Mouse (Mus musculus): ENCODE results near the gene Hoxa3. TPM values are rescaled to one million over a fixed set of nuclear protein-coding genes. Genes with fewer than 3 reads are reported as not detected.
A peak's percentile ranks its signal among the peaks of the same experiment; 100 is the strongest.

The Hoxa3 gene
- polyA plus RNA-seq, 1 experiment = not detected

DNA sequence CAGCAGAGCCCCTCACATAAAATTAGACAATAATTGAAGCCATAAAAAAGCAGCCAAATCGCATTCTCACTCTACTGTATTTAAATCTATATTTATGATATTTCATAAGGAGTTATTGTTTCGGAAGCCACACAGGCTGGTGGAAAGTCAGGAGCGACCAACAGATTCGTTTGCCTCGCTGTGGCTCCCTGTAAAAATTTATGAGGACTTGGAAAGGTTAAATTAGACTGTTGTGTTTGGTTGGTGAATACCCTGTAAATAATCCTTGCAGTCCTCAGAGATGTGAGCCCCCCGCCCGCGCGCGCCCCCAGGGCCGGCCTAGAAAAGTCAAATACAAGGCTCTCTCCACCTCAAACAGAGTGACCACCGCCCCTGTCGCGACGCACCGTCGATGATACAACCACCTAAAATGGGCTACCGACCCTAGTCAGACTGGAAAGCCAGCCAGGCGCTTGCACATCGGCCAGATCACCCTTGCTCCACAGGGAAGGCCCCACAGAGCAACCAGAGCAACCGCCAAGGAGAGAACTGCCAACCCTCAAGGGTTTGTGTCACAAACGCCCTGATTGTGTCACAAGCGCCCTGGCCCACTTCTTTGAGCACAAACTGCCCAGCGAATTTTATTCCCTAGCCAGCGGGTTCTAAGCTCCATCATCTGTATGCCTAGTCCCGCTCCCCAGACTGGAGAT is 13.6 kb upstream of the Hoxa3 start:
- H3K27ac ChIP-seq (ENCODE audit: insufficient read depth, low read length) = no peak overlapping the region
- TF ChIP-seq CTCF (IDR thresholded peaks at IDR 0.05; ENCODE audit: extremely low read depth, insufficient read depth, low read length) (no peak), POLR2A (IDR thresholded peaks at IDR 0.05; ENCODE audit: extremely low read depth, insufficient read depth, low read length) (no peak)
- no peak overlapping the region for H3K4me3 ChIP-seq (ENCODE audit: insufficient read depth, low read length)

DNA sequence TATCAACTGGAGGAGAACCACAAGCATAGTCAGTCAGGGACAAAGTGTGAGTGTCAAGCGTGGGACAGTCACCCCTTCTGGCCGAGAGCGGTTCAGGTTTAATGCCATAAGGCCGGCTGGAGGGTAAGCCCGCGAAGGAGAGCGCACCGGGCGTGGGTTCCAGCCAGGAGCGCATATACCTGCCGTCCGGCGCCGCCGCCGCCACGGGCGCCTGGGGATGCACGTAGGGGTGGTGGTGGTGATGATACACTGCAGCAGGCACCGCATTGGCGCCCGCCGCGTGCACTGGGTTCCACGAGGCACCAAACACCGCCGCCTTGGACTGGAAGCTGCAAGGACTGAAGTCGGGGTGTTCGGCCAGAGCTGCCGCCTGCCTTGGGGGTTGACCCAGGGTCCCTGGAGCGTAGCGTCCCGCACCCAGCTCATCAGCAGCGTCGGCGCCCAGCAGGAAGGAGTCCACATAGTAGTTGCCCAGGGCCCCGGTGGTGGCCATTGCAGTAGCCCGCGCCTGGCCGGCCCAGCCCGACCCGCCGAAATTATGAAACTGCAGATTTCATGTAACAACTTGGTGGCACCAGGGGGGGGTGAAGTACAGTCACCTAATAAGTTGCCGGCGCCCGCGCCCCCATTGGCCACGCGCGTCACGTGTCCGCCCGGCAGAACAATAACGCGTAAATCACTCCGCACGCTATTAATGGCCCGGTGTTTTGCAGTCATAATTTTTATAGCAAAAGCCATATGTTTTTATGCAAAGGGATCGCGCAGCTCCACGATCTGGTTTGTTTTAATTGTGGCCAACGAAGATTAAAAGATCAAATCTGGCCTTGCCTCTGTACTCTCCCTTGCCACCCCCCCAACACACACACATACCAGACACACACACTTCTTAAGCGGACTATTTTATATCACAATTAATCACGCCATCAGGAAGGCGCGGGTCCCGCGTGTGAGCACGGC is 12.8 kb upstream of the Hoxa3 start:
- Histone ChIP-seq H3K4me1 (ENCODE audit: control insufficient read depth, insufficient read depth, low read length) (no peaks in the 10 kb centered on the region), H3K27ac (ENCODE audit: insufficient read depth, low read length) (no peak overlapping the region), H3K4me3 (ENCODE audit: insufficient read depth, low read length) (no peak overlapping the region)
- TF ChIP-seq POLR2A (IDR thresholded peaks at IDR 0.05; ENCODE audit: extremely low read depth, insufficient read depth, low read length) (no peak), CTCF (IDR thresholded peaks at IDR 0.05; ENCODE audit: extremely low read depth, insufficient read depth, low read length) (no peak)

More for the DNA sequence above, 13.6 kb upstream of the Hoxa3 start:
- H3K4me1 ChIP-seq (ENCODE audit: control insufficient read depth, insufficient read depth, low read length) = no peaks in the 10 kb centered on the region

DNA sequence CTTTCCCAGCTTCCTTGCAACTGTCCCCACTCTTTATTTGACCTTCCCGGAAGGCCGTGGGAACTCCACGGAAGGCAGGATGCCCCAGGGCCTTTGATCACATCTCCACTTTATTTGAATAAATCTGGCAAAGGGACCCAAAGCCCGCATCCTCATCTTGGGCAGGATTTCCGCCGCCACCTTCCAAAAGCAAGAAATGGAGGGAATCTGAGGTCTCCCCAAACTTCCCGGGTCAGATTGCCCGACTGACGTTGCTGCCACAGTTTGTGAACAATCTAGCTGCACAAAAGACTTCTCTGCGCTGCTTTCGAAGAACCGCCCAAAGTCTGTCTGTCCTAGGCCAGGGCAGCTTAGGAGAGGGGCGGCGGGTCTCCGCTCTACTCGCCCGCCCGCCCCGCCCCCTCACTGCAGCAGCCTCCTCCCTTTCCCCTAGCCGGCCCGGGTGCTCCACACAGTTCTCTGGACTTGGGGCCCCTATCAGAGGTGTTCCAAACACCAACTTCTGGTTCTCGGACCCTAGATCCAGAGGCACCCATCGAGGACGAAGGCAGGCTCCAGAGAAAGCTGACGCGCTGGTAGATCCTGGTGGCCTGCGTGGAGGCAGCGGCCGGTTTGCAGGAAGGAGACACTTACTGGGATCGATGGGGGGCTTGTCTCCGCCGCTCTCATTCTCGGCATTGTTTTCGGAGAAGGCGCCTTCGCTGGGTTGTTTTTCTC is 11.9 kb upstream of the Hoxa3 start:
- no peak overlapping the region for H3K27ac ChIP-seq (ENCODE audit: insufficient read depth, low read length)
- no peaks in the 10 kb centered on the region for H3K4me1 ChIP-seq (ENCODE audit: control insufficient read depth, insufficient read depth, low read length)
- no peak overlapping the region for H3K4me3 ChIP-seq (ENCODE audit: insufficient read depth, low read length)
- TF ChIP-seq CTCF (IDR thresholded peaks at IDR 0.05; ENCODE audit: extremely low read depth, insufficient read depth, low read length) (no peak), POLR2A (IDR thresholded peaks at IDR 0.05; ENCODE audit: extremely low read depth, insufficient read depth, low read length) (no peak)

DNA sequence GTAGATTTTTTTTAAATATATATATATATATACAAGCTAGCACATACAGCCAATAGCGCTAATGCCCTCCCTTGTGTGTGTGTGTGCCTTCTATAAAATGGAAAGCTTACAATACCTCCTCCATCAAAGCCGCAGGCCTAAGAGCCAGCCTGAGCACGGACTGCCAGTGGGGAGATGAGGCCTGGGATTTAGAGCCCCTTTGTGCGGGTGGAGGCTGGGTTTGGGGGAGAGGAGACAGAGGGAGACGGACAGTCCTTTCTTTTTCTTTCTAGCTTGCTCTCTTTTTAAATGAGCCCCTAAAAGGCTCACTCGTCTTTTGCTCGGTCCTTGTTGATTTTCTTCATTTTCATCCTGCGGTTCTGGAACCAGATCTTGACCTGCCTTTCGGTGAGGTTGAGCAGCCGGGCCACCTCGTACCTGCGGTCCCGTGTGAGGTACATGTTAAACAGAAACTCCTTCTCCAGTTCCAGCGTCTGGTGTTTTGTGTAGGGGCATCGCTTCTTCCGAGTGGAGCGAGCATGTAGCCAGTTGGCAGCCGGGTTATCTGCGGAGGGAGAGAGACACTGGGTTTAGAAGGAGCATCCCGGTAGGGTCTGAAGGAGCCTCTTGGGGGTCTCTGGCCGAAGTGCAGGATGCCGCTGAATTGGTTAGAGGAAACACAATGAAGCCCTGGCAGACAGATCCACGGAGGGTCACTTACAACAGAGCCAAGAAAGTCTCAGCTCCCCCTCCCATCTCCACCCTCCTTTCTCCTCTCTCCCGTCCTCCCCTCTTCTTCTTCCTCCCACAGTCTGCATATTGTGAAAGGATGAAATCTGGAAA is 11.0 kb upstream of the Hoxa3 start:
- Histone ChIP-seq H3K27ac (ENCODE audit: insufficient read depth, low read length) (no peak overlapping the region), H3K4me3 (ENCODE audit: insufficient read depth, low read length) (no peak overlapping the region), H3K4me1 (ENCODE audit: control insufficient read depth, insufficient read depth, low read length) (no peaks in the 10 kb centered on the region)
- no peak for TF ChIP-seq CTCF (IDR thresholded peaks at IDR 0.05; ENCODE audit: extremely low read depth, insufficient read depth, low read length)
- TF ChIP-seq POLR2A (IDR thresholded peaks at IDR 0.05; ENCODE audit: extremely low read depth, insufficient read depth, low read length) = no peak

DNA sequence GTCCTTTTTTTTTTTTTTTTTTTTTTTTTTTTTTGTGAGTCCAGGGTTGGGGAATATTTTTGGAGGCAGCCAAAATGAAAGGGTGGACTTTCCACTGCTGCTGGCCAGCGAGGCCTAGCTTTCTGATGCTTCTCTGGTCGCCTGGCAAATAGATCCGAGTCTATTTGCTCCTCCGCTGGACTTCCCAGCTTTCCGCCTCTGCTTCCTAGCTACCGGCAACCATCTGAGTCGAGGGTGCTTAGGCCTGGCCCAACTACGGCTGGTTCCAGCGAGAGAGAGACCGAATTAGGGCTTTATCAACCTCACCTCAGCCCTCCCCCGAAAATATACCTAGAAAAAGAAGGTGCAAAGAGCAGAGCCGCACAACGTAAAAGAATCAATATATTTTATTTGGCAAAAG is 9.6 kb upstream of the Hoxa3 start:
- Histone ChIP-seq H3K4me1 (ENCODE audit: control insufficient read depth, insufficient read depth, low read length) (no peaks in the 10 kb centered on the region), H3K27ac (ENCODE audit: insufficient read depth, low read length) (no peak overlapping the region), H3K4me3 (ENCODE audit: insufficient read depth, low read length) (no peak overlapping the region)
- TF ChIP-seq POLR2A (IDR thresholded peaks at IDR 0.05; ENCODE audit: extremely low read depth, insufficient read depth, low read length) (no peak), CTCF (IDR thresholded peaks at IDR 0.05; ENCODE audit: extremely low read depth, insufficient read depth, low read length) (no peak)

DNA sequence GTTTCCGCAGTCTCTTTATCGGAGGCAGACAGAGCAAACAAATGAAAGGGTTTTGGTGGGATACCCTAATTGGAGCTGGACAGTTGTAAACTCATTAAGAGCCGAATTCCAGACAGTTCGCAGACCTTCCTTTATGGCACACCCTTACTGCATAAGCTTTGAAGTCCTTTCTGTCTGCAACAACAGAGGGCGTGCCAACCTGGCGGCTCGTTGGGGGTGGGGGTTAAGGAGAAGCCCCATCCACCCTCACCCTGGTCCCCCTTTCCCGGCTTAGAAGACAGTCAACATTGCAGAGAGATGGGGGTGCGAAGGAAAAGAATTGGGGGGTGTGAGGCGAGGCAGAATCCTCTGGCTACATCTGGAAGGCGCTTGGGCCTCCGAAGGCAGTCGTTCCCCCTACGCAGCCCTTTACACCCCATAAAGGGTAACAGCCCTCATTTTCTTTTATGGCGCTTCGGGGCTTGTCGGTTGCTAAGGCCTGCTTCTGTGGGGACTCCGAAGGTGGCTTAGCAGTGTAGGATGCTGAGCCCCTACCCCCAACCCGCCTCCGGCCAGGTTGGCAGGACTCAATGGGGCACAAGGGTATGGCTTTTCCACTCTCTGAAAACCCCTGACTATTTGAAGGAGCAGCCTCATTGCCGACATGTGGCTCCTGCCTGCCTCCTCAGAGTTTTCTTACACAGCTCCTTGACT is 9.0 kb upstream of the Hoxa3 start:
- no peak overlapping the region; the same call in 1 of the 2 replicates for H3K4me3 ChIP-seq (ENCODE audit: insufficient read depth, low read length)
- no peaks in the 10 kb centered on the region for H3K4me1 ChIP-seq (ENCODE audit: control insufficient read depth, insufficient read depth, low read length)
- TF ChIP-seq CTCF (IDR thresholded peaks at IDR 0.05; ENCODE audit: extremely low read depth, insufficient read depth, low read length) = no peak
- no peak for TF ChIP-seq POLR2A (IDR thresholded peaks at IDR 0.05; ENCODE audit: extremely low read depth, insufficient read depth, low read length)
- H3K27ac ChIP-seq (ENCODE audit: insufficient read depth, low read length) = no peak overlapping the region

DNA sequence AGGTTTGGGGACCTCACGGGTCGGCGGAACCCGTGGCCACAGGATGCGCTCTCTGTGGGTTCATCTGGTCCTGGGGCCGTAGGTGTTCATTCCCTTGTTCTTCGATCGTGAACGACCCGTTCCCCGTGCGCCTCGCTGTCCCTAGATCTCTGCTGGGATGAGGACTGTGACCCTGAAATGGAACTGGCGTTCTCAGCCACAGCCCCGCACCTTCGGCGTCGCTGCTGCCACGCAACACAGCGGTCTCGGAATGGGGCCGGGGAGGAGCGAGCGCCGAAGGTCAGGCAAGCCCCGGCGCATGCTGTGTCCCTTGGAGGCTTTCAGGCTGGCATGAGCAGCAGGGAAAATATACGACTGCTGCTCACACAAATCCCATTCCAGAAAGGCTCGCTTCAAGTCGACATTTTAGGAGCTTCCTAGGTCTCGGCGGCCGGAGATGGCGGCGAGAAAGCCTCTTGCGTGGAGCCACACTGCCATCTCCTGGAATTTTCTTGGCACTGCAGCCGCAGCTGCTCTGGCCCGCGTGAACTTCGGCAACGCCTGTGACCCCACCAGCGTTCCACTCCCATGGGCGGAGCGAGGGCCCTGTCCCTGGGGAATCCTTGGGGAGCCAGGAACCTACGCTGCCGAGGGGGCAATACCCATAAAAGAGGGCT is 8.3 kb upstream of the Hoxa3 start, which contains the start of gene Hoxa7:
Gene Hoxa7 (minus strand): TSS at position 518 of the 656 bp plus-strand sequence.
- no peak for TF ChIP-seq POLR2A (IDR thresholded peaks at IDR 0.05; ENCODE audit: extremely low read depth, insufficient read depth, low read length)
- TF ChIP-seq CTCF (IDR thresholded peaks at IDR 0.05; ENCODE audit: extremely low read depth, insufficient read depth, low read length) = peak; percentile 77
- H3K4me3 ChIP-seq (ENCODE audit: insufficient read depth, low read length) = peak within 1 kb of the TSS; percentile 39
- H3K4me1 ChIP-seq (ENCODE audit: control insufficient read depth, insufficient read depth, low read length) = no peaks in the 10 kb centered on the region
- H3K27ac ChIP-seq (ENCODE audit: insufficient read depth, low read length) = no peak within 1 kb of the TSS

DNA sequence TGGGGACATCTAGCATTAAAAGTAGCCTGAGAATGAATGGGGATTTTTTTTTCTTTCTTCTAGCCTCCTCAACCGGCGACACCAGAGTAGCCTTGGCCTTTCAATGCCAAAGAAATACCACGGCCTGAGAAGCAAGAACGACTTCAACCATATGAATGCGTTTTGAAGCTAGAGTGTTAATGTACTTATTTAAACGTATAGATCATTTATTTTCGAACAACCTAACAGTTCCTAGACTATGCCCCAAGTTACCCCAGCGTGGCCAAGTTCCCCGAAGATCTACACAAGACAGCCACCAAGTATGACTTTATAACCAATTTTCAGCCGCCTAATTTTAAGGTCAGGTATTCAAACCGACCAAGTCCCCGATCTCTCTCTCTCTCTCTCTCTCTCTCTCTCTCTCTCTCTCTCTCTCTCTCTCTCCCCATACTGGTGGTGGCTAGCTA is 7.8 kb upstream of the Hoxa3 start:
- peak overlapping the region; percentile 39; the same call in 1 of the 2 replicates for H3K4me3 ChIP-seq (ENCODE audit: insufficient read depth, low read length)
- TF ChIP-seq CTCF (IDR thresholded peaks at IDR 0.05; ENCODE audit: extremely low read depth, insufficient read depth, low read length) (no peak), POLR2A (IDR thresholded peaks at IDR 0.05; ENCODE audit: extremely low read depth, insufficient read depth, low read length) (no peak)
- no peak overlapping the region for H3K27ac ChIP-seq (ENCODE audit: insufficient read depth, low read length)
- no peaks in the 10 kb centered on the region for H3K4me1 ChIP-seq (ENCODE audit: control insufficient read depth, insufficient read depth, low read length)
